Mouse (Mus musculus): ENCODE results near the gene Keap1.
"Not testable (repeated sequence)": the region's sequence is repeated elsewhere in the genome, so short reads cannot be mapped to it uniquely, and the experiment has no call there.

Keap1 gene

DNA sequence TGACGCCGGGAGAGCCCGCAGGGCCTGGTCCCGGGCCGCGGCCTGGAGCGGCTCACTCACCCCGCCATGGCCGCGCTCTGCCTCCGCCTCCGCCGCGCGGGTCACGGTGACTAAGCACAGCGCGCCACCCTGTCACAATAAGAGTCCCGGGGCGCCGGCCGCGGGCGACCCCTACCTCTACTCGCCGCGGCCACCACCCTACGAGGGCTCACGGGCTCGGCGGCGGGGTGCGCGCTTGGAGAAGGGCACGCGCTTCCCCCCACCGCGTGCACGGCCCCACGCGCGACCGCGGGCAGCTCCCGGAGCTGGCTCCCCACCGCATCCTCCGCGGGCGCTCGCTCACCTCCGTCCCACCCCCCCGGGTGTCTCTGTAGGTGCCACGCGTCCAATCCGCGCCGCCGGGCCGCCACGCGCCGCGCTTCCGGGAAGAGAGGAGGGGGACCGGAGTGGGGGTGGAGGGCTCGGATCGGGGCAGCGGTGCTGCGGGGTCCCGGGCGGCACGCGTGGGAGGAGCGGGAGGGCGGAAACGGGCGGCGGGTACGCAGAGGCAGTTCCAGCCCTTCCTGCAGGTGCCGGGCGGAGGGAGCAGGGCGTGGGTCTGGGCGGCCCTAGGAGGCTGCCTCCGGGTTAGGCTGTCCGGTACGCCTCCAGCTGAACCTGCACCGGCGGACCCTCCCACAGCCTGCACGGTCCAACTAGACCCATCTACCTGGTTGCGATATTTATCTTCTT is at the start of gene Keap1:
Gene Keap1, minus strand, starts transcription at position 629 of the 732 bp plus-strand sequence.
- peak; percentile 77 to 85 for DNase-seq (ENCODE audit: low spot score in 2 of 2)

- no peak for DNase-seq (ENCODE audit: low spot score in 2 of 2)
Measured at GRCm38 (mm10) chr9:21288404-21289336, 49.5 kb upstream of the Keap1 start.

DNA sequence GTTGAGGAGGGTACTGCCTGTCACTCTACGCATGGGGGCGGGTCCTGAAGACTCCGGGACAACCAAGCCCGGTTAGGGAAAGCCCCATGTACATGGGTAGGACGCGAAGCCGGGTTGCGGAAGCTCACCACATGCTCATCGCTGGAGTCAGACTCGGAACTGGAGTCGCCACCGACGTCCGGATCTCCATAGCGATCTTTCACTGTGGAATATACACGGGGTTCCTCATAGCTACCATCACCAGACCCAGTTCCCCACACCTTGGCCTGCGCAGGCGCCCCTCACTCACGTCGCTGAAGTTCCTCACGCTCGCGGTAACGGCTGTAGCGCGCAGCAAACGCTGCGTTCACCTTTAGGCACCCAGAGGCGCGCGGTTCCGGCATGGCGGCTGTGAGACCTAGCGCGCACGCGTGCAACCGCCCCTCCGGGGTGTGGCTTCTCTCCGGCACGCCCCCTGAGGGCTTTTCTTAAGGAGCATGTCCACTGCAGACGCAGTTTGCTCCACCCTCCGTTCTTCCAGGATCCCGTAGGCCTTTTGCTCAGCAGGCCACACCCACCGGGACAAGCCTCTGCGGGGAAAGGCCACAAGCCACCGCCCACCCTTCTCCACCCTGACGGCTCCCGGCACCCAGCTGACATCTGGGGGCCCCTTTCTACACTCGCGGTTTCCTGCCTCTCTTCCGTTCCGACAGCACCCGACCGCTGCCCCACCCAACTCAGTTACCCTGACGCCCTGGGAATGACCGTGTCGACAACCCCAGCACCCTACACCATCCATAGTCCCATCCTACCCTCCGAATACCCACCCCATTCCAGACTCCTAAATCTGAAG is 48.6 kb upstream of the Keap1 start, which contains the start of gene Kri1:
Gene Kri1, minus strand, starts transcription at position 399 of the 832 bp plus-strand sequence.
- peak; percentile 95 to 96 for DNase-seq (ENCODE audit: low spot score in 2 of 2)

GRCm38 (mm10) chr9:21286753-21287152 is 47.6 kb upstream of the Keap1 start:
- DNase-seq (ENCODE audit: low spot score in 2 of 2): no peak

GRCm38 (mm10) chr9:21283994-21284393 is 44.8 kb upstream of the Keap1 start:
- DNase-seq (ENCODE audit: low spot score in 2 of 2): no peak

DNA sequence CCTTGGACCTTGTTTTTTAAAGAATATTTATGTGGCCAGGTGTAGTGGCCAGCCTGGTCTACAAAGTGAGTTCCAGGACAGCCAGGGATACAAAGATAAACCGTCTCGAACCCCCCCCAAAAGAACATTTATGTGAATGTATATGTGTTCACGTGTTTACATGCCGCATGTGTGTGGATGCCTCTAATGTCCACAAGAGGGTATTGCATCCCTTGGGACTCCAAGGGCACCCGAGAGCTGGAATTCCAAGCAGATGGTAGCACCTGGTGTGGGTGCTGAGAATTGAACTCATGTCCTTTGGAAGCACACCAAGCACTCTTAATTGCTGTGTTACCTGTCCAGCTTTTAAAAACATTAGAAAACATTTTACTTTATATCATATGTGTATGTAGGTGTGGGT is 44.4 kb upstream of the Keap1 start:
- DNase-seq (ENCODE audit: low spot score in 2 of 2): no peak

- no peak for DNase-seq (ENCODE audit: low spot score in 2 of 2)
Measured at GRCm38 (mm10) chr9:21277776-21278175, 38.6 kb upstream of the Keap1 start.

- no peak for DNase-seq (ENCODE audit: low spot score in 2 of 2)
Measured at GRCm38 (mm10) chr9:21276307-21276706, 37.1 kb upstream of the Keap1 start.

DNA sequence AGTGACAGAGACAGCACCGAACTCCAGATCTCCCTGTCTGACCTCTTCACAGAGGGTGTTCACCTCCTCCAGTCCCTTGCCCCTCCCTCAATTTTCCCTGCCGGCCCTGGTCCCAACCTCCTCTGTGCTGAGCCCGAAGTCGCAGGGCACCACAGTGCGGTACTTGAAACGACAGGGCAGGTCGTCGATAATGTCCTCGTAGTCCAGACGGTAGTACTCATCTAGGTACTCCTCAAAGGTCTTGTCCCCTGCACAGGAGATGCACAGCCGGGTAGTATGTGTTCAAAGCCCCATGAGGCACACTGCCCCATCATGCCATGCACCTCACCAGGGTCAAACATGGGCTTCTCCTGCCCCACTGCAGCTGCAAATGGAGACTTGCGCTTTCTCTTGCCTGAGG is 36.6 kb upstream of the Keap1 start:
- no peak for DNase-seq (ENCODE audit: low spot score in 2 of 2)

DNA sequence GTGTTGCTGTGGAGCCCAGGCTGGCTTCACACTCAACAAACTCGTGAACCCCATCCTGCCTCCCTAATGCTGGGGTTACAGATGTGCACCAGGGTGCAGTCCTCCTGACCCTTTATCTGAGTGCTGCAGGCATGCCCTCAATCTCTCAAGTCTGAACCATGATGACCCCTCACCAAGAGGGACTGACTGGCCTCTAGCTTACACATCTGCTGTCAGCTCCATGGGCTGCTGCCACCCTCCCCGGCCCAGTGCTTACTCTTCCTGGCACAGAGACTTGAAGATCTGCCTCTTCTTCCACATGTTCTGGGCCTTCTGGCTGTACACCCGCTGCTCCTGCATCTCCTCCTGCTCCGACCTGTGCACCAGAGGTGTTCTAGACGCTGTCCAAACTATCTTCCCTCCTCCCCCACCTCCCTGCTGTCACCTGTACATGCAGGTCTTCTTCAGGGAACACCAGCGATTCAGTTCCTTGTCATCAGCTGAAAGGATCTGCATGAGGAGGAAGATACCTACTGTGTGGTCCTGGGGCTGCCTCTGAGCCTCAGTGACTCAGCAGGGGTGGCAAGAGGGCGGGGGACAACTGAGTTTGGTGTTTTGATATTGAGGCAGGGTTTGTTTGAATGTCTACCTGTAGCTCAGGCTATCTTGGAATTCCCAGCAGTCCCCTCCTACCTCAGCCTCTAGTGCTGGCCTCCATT is 36.0 kb upstream of the Keap1 start:
- DNase-seq (ENCODE audit: low spot score in 2 of 2): no peak

- no peak for DNase-seq (ENCODE audit: low spot score in 2 of 2)
Measured at GRCm38 (mm10) chr9:21274336-21274735, 35.2 kb upstream of the Keap1 start.

- no peak for DNase-seq (ENCODE audit: low spot score in 2 of 2)
Measured at GRCm38 (mm10) chr9:21273520-21274228, 34.5 kb upstream of the Keap1 start.

DNA sequence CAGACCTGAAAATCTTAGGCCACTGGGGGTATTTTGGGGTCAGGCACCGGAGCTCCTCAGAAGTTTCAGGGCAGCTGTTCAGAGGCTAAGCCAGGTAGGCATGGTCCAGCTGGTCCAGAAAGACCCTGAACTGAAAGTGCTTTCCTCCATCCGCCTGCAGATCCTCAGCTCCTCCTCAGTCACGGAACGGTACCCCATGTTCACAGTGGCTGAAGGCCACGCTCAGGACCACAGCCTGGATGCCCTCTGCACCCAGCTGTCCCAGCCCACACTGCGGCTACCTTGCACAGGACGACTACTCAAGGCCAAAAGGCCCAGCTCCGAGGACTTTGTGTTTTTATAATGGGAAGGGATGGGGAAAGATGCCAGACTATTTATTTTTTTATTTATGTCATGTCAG is 33.9 kb upstream of the Keap1 start:
- DNase-seq (ENCODE audit: low spot score in 2 of 2): no peak

GRCm38 (mm10) chr9:21272391-21272790 is 33.2 kb upstream of the Keap1 start:
- DNase-seq (ENCODE audit: low spot score in 2 of 2): no peak

DNA sequence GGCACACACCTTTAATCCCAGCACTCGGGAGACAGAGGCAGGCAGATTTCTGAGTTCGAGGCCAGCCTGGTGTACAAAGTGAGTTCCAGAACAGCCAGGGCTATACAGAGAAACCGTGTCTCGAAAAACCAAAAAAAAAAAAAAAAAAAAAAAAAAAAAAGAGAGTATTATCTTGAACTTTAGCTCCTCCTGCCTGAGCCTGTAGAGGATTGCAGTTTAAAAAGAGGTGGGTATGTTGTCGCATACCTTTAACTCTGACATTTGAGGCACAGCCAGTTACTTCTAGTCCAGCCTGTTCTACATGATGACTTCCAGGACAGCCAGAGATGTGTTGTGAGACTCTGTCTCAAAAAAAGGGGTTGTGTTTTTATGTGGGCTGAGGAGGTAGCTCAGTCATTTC is 30.4 kb upstream of the Keap1 start:
- not testable (repeated sequence) for DNase-seq (ENCODE audit: low spot score in 2 of 2)

DNA sequence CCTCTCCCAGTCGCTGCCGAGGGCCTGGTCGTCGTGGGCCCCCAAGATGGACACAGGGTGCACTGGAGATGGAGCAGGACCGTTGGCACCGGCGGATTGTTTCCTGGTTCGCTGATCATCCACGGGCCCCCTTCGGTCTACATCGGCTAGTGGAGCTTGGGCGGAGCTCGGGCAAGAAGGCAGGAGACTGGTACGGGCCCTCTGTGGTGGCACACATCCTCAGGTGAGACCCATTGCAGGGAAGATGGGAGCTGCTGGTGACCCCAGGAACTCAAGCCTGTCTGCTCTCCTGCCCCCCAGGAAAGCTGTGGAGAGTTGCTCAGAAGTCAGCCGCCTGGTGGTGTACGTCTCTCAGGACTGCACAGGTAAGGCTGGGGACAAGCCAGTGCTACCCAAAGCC is 29.1 kb upstream of the Keap1 start:
- DNase-seq (ENCODE audit: low spot score in 2 of 2): no peak

DNA sequence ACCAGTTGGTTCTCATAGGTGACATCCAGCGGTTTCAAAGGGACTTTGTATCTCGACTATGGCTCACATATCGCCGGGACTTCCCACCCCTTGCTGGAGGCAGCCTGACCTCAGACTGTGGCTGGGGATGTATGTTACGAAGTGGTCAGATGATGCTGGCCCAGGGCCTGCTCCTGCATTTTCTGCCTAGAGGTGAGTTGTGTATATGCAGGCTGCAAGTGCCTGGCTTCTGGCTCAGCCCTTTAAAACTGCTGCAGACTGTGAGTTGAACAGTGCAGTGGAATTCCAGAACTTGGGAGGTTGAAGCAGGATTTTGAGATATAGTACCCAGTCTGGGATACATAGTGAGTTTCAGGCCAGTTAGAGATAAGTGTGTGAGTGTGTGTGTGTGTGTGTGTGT is 27.7 kb upstream of the Keap1 start:
- DNase-seq (ENCODE audit: low spot score in 2 of 2): no peak

GRCm38 (mm10) chr9:21265611-21266010 is 26.4 kb upstream of the Keap1 start:
- no peak for DNase-seq (ENCODE audit: low spot score in 2 of 2)

DNA sequence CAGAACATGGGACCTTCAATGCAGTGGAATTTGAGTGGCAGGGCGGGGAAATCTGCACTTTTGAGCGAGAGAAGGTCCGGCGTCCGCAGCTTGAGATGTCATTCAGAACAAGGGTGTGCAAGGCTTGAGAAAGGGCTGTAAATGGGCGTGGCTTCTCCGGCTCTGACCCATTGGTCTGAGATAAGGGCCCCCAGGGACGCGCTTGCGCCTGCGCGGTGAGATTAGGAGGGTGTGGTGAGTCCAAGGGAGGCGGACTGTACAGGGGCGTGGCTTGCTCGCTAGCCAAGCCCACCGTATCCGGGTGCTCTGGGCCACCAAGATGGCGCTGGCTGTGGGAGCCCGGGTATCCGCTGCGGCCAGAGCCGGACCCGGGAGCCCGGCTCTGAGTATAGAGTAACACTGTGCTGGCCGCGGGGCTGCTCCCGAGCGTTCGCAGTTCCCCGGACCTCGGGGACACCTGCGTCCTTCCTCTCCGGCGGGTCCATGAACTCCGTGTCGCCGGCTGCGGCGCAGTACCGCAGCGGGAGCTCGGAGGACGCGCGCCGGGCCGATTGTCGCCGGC is 25.9 kb upstream of the Keap1 start, which contains the start of gene Atg4d:
Gene Atg4d, plus strand, starts transcription at position 294 of the 562 bp plus-strand sequence.
- peak; percentile 98 to 99 for DNase-seq (ENCODE audit: low spot score in 2 of 2)
